Mouse (Mus musculus) spleen, adult 2 months (tissue): ENCODE data around the gene Gm20547.

Source experiments
- CTCF ChIP-seq: fragments of 200-500 bp; IDR thresholded peaks from 2 replicates; pipeline ENCODE4 v1.5.1; 2011; ENCODE audit warnings: mild to moderate bottlenecking, inconsistent platforms; ENCODE audit not compliant: insufficient read depth, insufficient read length, insufficient replicate concordance; ENCODE audit errors: extremely low read depth
- POLR2A ChIP-seq: fragments of 200-500 bp; IDR thresholded peaks from 2 replicates; pipeline ENCODE4 v1.6.1; 2011; ENCODE audit warnings: low read depth, low read length, inconsistent platforms

DNA sequence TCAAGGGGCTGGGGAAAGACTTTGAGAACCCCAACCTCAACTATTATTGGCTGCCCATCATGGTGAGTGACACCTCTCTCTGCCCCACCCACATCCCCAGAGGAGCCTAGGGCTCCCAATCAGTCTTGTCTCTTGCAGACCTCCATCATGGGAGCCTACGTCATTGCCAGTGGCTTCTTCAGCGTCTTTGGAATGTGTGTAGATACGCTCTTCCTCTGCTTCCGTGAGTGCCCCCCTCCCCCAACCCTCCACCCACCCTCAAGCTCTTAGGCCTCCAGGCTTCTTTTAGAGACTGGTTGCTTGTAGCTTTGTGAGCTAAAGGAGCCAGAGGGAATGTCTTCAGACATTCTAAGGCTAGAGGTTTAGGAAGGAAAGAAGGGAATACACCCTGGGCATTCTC, 47.0 kb upstream of the Gm20547 start:
- TF ChIP-seq POLR2A (no peak), CTCF (no peak)
